Mouse (Mus musculus) heart, adult 2 months (tissue): ENCODE data around the gene Wbp1l.

Experiments
- CTCF ChIP-seq: fragments of 200-600 bp; IDR thresholded peaks from 2 replicates; pipeline ENCODE4 v1.8.1; 2022; ENCODE audit warnings: antibody characterized with exemption, mild to moderate bottlenecking, moderate library complexity
- EP300 ChIP-seq: fragments of 200-500 bp; IDR thresholded peaks from 2 replicates; pipeline ENCODE4 v1.6.1; 2011; ENCODE audit warnings: low read depth, low read length, control low read depth; ENCODE audit not compliant: insufficient read depth
- POLR2A ChIP-seq: fragments of 200-500 bp; IDR thresholded peaks from 2 replicates; pipeline ENCODE4 v1.6.1; 2011; ENCODE audit warnings: mild to moderate bottlenecking, low read depth, low read length, control low read depth; ENCODE audit not compliant: insufficient read depth

- no peak for TF ChIP-seq POLR2A
- TF ChIP-seq CTCF: no peak
- TF ChIP-seq EP300: no peak
Observed at GRCm38 (mm10) chr19:46705779-46706495, 107.1 kb downstream of the Wbp1l start.
